Mouse (Mus musculus): ENCODE results near the gene Slc1a2.

DNA sequence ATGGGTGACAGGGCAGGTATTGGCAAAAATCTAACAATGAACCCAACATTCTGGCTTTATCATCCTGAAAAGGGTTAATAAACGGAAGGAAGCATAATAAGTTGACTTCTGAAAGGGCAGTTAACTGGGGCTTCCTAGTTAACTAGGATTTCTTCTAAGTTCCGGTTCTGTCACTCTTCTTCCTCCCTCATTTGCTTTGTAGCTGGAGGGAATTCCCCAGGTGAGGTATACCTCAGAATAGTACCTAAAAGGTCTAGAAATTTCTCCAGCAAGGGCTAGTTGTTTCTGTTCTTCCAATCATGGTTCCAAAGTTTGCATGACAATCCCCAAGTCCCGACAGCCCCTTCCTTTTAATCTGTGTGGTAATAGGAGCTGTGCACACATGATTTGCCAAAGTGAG lies 89.3 kb downstream of the Slc1a2 start:
- no peak for TF ChIP-seq CTCF (IDR thresholded peaks at IDR 0.05; ENCODE audit: insufficient read depth, low read length)
- TF ChIP-seq POLR2A (IDR thresholded peaks at IDR 0.05; ENCODE audit: borderline replicate concordance, extremely low read depth, low read depth, low read length) = no peak
